Mouse (Mus musculus): Measurements from ENCODE around the gene Igf1r. TPM values are rescaled to one million over a fixed set of nuclear protein-coding genes. Genes with fewer than 3 reads are reported as not detected.
A peak's percentile ranks its signal among the peaks of the same experiment; 100 is the strongest.

Gene Igf1r
- total RNA-seq, 1 experiment: 23.5 TPM

GRCm38 (mm10) chr7:68160094-68160791 is 207.6 kb downstream of the Igf1r start:
- no peak overlapping the region for H3K27ac ChIP-seq (ENCODE audit: insufficient read depth, low read depth, low read length, poor library complexity, severe bottlenecking)
- no peak overlapping the region for H3K4me3 ChIP-seq (ENCODE audit: insufficient read depth in 1 of 2, low read depth in 1 of 2, low read length in 2 of 2, poor library complexity in 1 of 2, severe bottlenecking in 1 of 2)
- peak; percentile 31 for DNase-seq (ENCODE audit: low read depth, low spot score)
- H3K4me1 ChIP-seq (ENCODE audit: control insufficient read depth in 2 of 2, insufficient read depth in 2 of 2, low read length in 2 of 2, poor library complexity in 1 of 2): peaks cover 3 to 14% of the 10 kb centered on the region in 2 experiments; a peak in 2 of 4 replicates
- no peaks in the 10 kb centered on the region for H3K9me3 ChIP-seq (ENCODE audit: control insufficient read depth, insufficient read depth, low read depth, low read length)
- TF ChIP-seq ZC3H11A (IDR thresholded peaks at IDR 0.05; ENCODE audit: borderline replicate concordance, low read depth, low read length) (no peak), ZNF384 (IDR thresholded peaks at IDR 0.05; ENCODE audit: low read depth, low read length) (no peak), HCFC1 (IDR thresholded peaks at IDR 0.05; ENCODE audit: borderline replicate concordance, insufficient read depth, low read length) (no peak), MAFK (IDR thresholded peaks at IDR 0.05; ENCODE audit: insufficient read depth, low read depth, low read length) (no peak), CHD2 (IDR thresholded peaks at IDR 0.05; ENCODE audit: low read depth, low read length) (no peak)
- H3K36me3 ChIP-seq (ENCODE audit: control insufficient read depth, insufficient read depth, low read length, poor library complexity, severe bottlenecking): no peaks in the 10 kb centered on the region
- in situ Hi-C loops (cut with MboI; ENCODE audit: low sequenced_read_pairs in 2 of 2, unreplicated experiment in 2 of 2): no loop called here
- no peak overlapping the region for H3K9ac ChIP-seq (ENCODE audit: insufficient read depth, low read depth, low read length, poor library complexity, severe bottlenecking)

GRCm38 (mm10) chr7:68164074-68164473 is 211.4 kb downstream of the Igf1r start:
- H3K36me3 ChIP-seq (ENCODE audit: control insufficient read depth, insufficient read depth, low read length, poor library complexity, severe bottlenecking): no peaks in the 10 kb centered on the region; the same call in 1 of the 2 replicates
- DNase-seq (ENCODE audit: low read depth, low spot score): no peak
- TF ChIP-seq ZC3H11A (IDR thresholded peaks at IDR 0.05; ENCODE audit: borderline replicate concordance, low read depth, low read length): no peak
- no peak for TF ChIP-seq ZNF384 (IDR thresholded peaks at IDR 0.05; ENCODE audit: low read depth, low read length)
- no peak for TF ChIP-seq CHD2 (IDR thresholded peaks at IDR 0.05; ENCODE audit: low read depth, low read length)
- no peak for TF ChIP-seq MAFK (IDR thresholded peaks at IDR 0.05; ENCODE audit: insufficient read depth, low read depth, low read length)
- TF ChIP-seq HCFC1 (IDR thresholded peaks at IDR 0.05; ENCODE audit: borderline replicate concordance, insufficient read depth, low read length): no peak
- in situ Hi-C loops (cut with MboI; ENCODE audit: low sequenced_read_pairs in 2 of 2, unreplicated experiment in 2 of 2): no loop called here
- H3K9me3 ChIP-seq (ENCODE audit: control insufficient read depth, insufficient read depth, low read depth, low read length): no peaks in the 10 kb centered on the region
- no peak overlapping the region for H3K4me3 ChIP-seq (ENCODE audit: insufficient read depth in 1 of 2, low read depth in 1 of 2, low read length in 2 of 2, poor library complexity in 1 of 2, severe bottlenecking in 1 of 2)
- no peak overlapping the region for H3K9ac ChIP-seq (ENCODE audit: insufficient read depth, low read depth, low read length, poor library complexity, severe bottlenecking)
- H3K4me1 ChIP-seq (ENCODE audit: control insufficient read depth in 2 of 2, insufficient read depth in 2 of 2, low read length in 2 of 2, poor library complexity in 1 of 2): peaks cover 6 to 14% of the 10 kb centered on the region in 2 experiments; a peak in 2 of 4 replicates
- no peak overlapping the region for H3K27ac ChIP-seq (ENCODE audit: insufficient read depth, low read depth, low read length, poor library complexity, severe bottlenecking)

- no peak for TF ChIP-seq ZC3H11A (IDR thresholded peaks at IDR 0.05; ENCODE audit: borderline replicate concordance, low read depth, low read length)
- TF ChIP-seq ZNF384 (IDR thresholded peaks at IDR 0.05; ENCODE audit: low read depth, low read length): no peak
- TF ChIP-seq HCFC1 (IDR thresholded peaks at IDR 0.05; ENCODE audit: borderline replicate concordance, insufficient read depth, low read length): no peak
- no peak for TF ChIP-seq CHD2 (IDR thresholded peaks at IDR 0.05; ENCODE audit: low read depth, low read length)
- no peak for TF ChIP-seq MAFK (IDR thresholded peaks at IDR 0.05; ENCODE audit: insufficient read depth, low read depth, low read length)
- DNase-seq (ENCODE audit: low read depth, low spot score): no peak
- Histone ChIP-seq H3K36me3 (ENCODE audit: control insufficient read depth, insufficient read depth, low read length, poor library complexity, severe bottlenecking) (peaks cover 2% of the 10 kb centered on the region; the same call in 1 of the 2 replicates), H3K4me3 (ENCODE audit: insufficient read depth in 1 of 2, low read depth in 1 of 2, low read length in 2 of 2, poor library complexity in 1 of 2, severe bottlenecking in 1 of 2) (no peak overlapping the region), H3K27ac (ENCODE audit: insufficient read depth, low read depth, low read length, poor library complexity, severe bottlenecking) (no peak overlapping the region), H3K4me1 (ENCODE audit: control insufficient read depth in 2 of 2, insufficient read depth in 2 of 2, low read length in 2 of 2, poor library complexity in 1 of 2) (no peaks in the 10 kb centered on the region), H3K9me3 (ENCODE audit: control insufficient read depth, insufficient read depth, low read depth, low read length) (no peaks in the 10 kb centered on the region), H3K9ac (ENCODE audit: insufficient read depth, low read depth, low read length, poor library complexity, severe bottlenecking) (no peak overlapping the region)
- in situ Hi-C loops (cut with MboI; ENCODE audit: low sequenced_read_pairs in 2 of 2, unreplicated experiment in 2 of 2): no loop called here
These were observed 220.1 kb downstream of the Igf1r start for GRCm38 (mm10) chr7:68172776-68173175.

GRCm38 (mm10) chr7:68179672-68180071 is 227.0 kb downstream of the Igf1r start:
- Histone ChIP-seq H3K9me3 (ENCODE audit: control insufficient read depth, insufficient read depth, low read depth, low read length) (no peaks in the 10 kb centered on the region), H3K4me1 (ENCODE audit: control insufficient read depth in 2 of 2, insufficient read depth in 2 of 2, low read length in 2 of 2, poor library complexity in 1 of 2) (no peaks in the 10 kb centered on the region; a peak in 1 of 4 replicates), H3K9ac (ENCODE audit: insufficient read depth, low read depth, low read length, poor library complexity, severe bottlenecking) (no peak overlapping the region), H3K36me3 (ENCODE audit: control insufficient read depth, insufficient read depth, low read length, poor library complexity, severe bottlenecking) (peaks cover 3% of the 10 kb centered on the region; the same call in 1 of the 2 replicates), H3K27ac (ENCODE audit: insufficient read depth, low read depth, low read length, poor library complexity, severe bottlenecking) (no peak overlapping the region), H3K4me3 (ENCODE audit: insufficient read depth in 1 of 2, low read depth in 1 of 2, low read length in 2 of 2, poor library complexity in 1 of 2, severe bottlenecking in 1 of 2) (no peak overlapping the region)
- in situ Hi-C loops (cut with MboI; ENCODE audit: low sequenced_read_pairs in 2 of 2, unreplicated experiment in 2 of 2): no loop called here
- DNase-seq (ENCODE audit: low read depth, low spot score): no peak
- TF ChIP-seq CHD2 (IDR thresholded peaks at IDR 0.05; ENCODE audit: low read depth, low read length) (no peak), ZC3H11A (IDR thresholded peaks at IDR 0.05; ENCODE audit: borderline replicate concordance, low read depth, low read length) (no peak), HCFC1 (IDR thresholded peaks at IDR 0.05; ENCODE audit: borderline replicate concordance, insufficient read depth, low read length) (no peak)
